Mouse (Mus musculus) adrenal gland, postnatal 10 days (tissue): ENCODE measurements around the gene Yy1. TPM values are rescaled to one million over a fixed set of nuclear protein-coding genes. Genes with fewer than 3 reads are reported as not detected.

Experiments used
- DNase-seq: peaks from one replicate; pipeline ENCODE4 v3.0.0; 2021; ENCODE audit warnings: mixed read lengths
- total RNA-seq, 2 experiments: library from RNA; stranded (reverse); gene quantifications; 2 replicates each; pipeline ENCODE4 v1.2.3; 2021

Gene Yy1
- total RNA-seq, 2 experiments from 2014 or later: 59.8 to 66.4 TPM

- peak; percentile 58 for DNase-seq
Observed at GRCm38 (mm10) chr12:108768196-108768854, 24.4 kb upstream of the Yy1 start.

- DNase-seq: no peak
Observed at GRCm38 (mm10) chr12:108780108-108780877, 12.5 kb upstream of the Yy1 start.

DNA sequence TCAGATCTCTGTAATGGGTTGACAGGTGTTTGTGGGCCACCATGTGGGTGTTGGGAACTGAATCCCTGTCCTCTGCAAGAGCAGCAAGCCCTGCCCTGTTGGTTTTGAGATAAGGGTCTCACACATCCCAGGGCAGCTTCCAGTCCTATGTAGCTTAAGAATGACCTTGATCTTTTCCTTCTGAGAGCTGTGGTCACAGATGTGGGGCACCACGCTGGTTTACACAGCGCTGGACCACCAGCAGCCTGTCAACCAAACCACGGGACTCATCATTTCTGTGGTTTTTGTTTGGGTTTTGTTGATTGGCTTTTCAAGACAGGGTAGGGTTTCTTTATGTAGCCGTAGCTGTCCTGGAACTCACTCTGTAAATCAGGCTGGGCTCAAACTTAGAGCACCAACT lies 7.6 kb upstream of the Yy1 start:
- no peak for DNase-seq

- no peak for DNase-seq
Observed at GRCm38 (mm10) chr12:108787329-108787728, 5.4 kb upstream of the Yy1 start.

GRCm38 (mm10) chr12:108792152-108792545 lies 624 bp upstream of the Yy1 start:
- peak; percentile 90 for DNase-seq

DNA sequence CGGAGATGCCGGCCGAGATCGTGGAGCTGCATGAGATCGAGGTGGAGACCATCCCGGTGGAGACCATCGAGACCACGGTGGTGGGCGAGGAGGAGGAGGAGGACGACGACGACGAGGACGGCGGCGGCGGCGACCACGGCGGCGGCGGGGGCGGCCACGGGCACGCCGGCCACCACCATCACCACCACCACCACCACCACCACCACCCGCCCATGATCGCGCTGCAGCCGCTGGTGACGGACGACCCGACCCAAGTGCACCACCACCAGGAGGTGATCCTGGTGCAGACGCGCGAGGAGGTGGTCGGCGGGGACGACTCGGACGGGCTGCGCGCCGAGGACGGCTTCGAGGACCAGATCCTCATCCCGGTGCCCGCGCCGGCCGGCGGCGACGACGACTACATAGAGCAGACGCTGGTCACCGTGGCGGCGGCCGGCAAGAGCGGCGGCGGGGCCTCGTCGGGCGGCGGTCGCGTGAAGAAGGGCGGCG lies 724 bp downstream of the Yy1 start:
- peak; percentile 53 for DNase-seq

DNA sequence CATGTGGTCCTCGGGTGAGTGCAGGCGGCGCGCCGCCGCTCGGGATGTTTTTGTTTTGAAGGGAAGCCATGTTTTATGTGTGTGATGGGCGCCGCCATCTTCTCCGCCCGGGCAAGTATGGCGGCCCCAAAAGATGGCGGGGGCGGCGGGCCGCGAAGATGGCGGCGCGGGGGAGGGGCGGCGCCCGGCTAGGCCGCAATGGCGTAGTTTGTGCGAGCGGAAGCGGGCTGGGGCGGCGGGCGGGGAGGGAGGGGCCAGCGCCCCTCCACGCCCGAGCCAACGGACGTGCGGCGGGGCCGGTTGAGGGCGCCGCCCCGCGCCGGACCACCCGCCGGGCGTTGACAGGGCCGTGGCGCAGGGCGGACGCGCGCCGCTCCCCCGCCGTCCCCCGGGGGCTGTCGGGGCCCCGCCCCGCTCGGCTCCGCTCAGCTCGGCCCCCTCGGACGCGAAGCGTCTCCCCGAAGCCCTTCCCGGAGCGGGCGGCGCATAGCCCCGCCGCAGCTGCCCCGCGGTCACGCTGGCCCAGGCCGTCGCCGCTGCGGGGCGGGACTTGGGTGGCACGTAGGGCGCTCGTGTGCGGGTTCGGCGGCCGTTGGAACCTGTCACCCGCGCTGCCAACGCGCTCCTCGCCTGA lies 1.4 kb downstream of the Yy1 start:
- peak; percentile 91 for DNase-seq

GRCm38 (mm10) chr12:108794979-108795537 lies 2.3 kb downstream of the Yy1 start:
- no peak for DNase-seq

DNA sequence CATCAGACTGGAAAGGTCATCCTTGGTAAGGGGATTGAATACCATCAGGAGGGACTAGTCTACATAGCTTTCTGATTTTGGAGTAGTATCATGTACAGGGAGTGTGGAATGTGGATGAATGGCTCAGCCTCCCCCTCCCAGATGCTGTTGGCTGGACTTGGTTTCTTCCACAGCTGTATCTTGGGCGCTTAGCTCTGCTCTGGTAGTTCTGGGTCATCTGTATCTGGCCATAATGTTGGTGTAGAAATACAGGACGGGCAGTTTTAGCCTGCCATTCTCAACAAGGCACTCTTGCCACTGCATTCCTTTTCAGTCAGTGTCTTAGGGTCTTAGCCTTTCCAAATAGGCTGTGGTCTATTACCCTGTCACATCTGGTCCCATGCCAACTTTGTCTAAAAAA lies 8.8 kb downstream of the Yy1 start:
- no peak for DNase-seq

DNA sequence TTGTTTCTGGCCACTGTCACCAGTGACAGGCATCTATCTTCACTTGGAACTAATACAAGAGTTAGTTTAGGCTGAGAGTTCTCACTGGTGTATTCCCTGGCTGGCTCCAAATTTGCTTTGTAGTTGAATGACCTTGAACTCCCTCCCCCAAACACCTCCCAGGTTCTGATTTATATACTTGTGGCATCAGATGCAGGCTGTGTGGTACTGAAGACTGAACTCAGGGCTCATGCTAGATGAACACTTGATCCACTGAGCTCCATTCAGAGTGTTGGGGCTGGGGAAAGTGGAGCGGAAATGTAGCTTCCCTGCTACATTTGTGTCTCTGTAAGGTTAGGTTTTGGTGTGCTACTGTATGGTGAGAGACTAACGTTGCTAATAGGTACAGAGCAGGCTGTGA lies 11.6 kb downstream of the Yy1 start:
- DNase-seq: no peak

DNA sequence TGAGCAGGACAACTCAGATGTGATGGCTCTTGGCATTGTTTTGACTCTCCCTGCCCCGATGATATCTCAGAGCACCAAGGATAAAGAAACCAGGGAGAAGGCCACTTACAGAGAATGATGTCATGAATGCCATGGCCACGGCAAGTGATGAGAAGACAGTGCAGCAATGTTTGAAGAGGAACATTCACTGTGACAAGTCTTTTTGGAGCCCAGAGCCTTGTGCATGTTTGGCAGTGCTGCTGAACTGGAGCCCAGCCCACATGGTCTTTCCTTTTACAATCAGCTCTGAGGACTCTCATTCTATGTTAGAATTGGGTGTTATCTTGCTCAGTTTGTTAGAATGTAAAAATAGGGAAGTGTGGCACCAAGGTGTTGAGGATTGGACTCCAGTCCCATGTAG lies 15.7 kb downstream of the Yy1 start:
- DNase-seq: peak; percentile 64

DNA sequence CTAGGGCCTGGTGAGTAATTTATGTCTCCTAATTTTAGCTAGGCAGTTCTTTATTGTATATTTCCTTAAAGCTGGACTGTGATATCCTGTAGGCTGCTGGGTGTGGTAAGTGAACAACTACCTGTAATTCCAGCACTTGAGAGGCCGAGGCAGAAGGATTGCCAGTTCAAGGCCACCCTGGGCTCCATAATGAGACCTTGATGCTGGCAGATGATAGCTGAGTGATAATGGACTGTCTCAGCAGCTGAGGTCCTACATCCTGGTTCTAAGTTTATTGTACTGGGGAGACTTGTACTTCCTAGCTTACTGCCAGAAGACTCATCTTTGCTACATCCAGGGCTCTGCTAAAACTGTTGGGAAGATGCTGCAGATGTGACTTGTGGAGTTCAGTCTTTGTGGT lies 17.0 kb downstream of the Yy1 start:
- DNase-seq: no peak

- DNase-seq: no peak
Observed at GRCm38 (mm10) chr12:108810309-108810708, 17.5 kb downstream of the Yy1 start.

- peak; percentile 49 for DNase-seq
Observed at GRCm38 (mm10) chr12:108811133-108811532, 18.4 kb downstream of the Yy1 start.

- DNase-seq: no peak
Observed at GRCm38 (mm10) chr12:108812463-108812862, 19.7 kb downstream of the Yy1 start.

GRCm38 (mm10) chr12:108814470-108814869 lies 21.7 kb downstream of the Yy1 start:
- DNase-seq: no peak

DNA sequence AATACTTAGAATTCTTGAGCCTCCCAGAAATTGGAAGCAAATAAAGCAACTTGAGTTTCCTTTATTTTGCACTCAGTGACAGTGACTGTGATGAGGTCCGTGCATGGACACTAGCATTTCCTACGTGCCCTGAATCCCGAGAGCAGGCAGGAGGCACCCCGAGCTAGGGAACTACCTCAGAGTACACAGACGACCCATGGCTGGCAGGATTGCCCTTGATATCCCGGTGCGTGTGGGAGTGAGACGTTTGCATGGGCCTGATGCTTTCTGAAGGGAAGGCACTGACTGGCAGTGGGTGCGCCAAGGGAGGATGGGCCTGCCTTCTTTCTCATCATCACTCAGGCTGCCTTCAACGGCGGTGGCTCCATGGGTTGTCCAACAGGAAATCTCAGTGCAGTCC lies 23.8 kb downstream of the Yy1 start:
- no peak for DNase-seq

GRCm38 (mm10) chr12:108820461-108820860 lies 27.7 kb downstream of the Yy1 start:
- DNase-seq: no peak

DNA sequence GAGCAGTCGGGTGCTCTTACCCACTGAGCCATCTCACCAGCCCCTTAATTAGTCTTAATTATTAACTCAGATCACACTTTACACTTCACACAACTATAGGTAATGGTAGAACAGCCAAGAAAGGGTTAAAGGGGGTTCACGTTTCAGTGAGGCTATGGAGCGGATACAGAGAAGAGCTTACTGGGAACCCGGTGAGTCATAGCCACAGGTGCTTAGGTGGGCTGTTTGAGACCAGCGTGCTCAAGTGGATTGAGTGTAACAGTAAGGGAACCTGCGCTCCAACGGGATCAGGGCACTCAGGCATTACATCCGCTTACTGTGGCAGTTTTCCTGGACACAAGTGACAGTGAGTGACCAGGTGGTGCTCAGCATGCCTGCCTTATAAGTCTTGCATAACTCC lies 30.3 kb downstream of the Yy1 start:
- no peak for DNase-seq

GRCm38 (mm10) chr12:108824225-108824874 lies 31.6 kb downstream of the Yy1 start:
- no peak for DNase-seq

GRCm38 (mm10) chr12:108825561-108826224 lies 32.9 kb downstream of the Yy1 start:
- no peak for DNase-seq
